Mouse (Mus musculus): Measurements from ENCODE around the gene Ahnak. TPM values are rescaled to one million over a fixed set of nuclear protein-coding genes. Genes with fewer than 3 reads are reported as not detected.
"Not testable (repeated sequence)": the region's sequence is repeated elsewhere in the genome, so short reads cannot be mapped to it uniquely, and the experiment has no call there.

Gene Ahnak
- polyA plus RNA-seq, 1 experiment, result 86.8 TPM

GRCm38 (mm10) chr19:8966198-8966589, 22.9 kb upstream of the Ahnak start:
- peaks cover 50% of the 10 kb centered on the region for H3K79me2 ChIP-seq (ENCODE audit: control insufficient read depth, insufficient read depth)
- no peaks in the 10 kb centered on the region for H3K27me3 ChIP-seq (ENCODE audit: control insufficient read depth, insufficient read depth, insufficient read length)
- TF ChIP-seq MAX (IDR thresholded peaks at IDR 0.05) (no peak), CEBPB (IDR thresholded peaks at IDR 0.05; ENCODE audit: low read depth) (no peak), USF1 (IDR thresholded peaks at IDR 0.05; ENCODE audit: low read depth) (no peak), FOSL1 (IDR thresholded peaks at IDR 0.05; ENCODE audit: insufficient read depth, low read length, poor library complexity, severe bottlenecking) (no peak), CTCF (IDR thresholded peaks at IDR 0.05; ENCODE audit: control insufficient read depth, insufficient read depth, insufficient read length) (no peak), MYOD1 (IDR thresholded peaks at IDR 0.05; ENCODE audit: control insufficient read depth, insufficient read length, low read depth) (no peak), MYOG (IDR thresholded peaks at IDR 0.05; ENCODE audit: control insufficient read depth, extremely low read depth, insufficient read length) (no peak)
- H3ac ChIP-seq (ENCODE audit: control insufficient read depth, insufficient read length, low read depth), result peak overlapping the region; percentile 84
- H3K4me3 ChIP-seq (ENCODE audit: insufficient read depth, poor library complexity, severe bottlenecking), result peak overlapping the region; percentile 36
- peaks cover 46% of the 10 kb centered on the region for H3K79me3 ChIP-seq (ENCODE audit: low read depth)
- H3K36me3 ChIP-seq (ENCODE audit: control insufficient read depth, insufficient read depth), result peaks cover 74% of the 10 kb centered on the region

GRCm38 (mm10) chr19:8966590-8967372, 22.3 kb upstream of the Ahnak start, which contains the start of gene Eef1g:
Gene Eef1g, plus strand, starts transcription at chr19:8967041.
- TF ChIP-seq USF1 (IDR thresholded peaks at IDR 0.05; ENCODE audit: low read depth), result peak; percentile 47
- TF ChIP-seq MYOD1 (IDR thresholded peaks at IDR 0.05; ENCODE audit: control insufficient read depth, insufficient read length, low read depth), result no peak
- peak; percentile 24 for TF ChIP-seq MAX (IDR thresholded peaks at IDR 0.05)
- TF ChIP-seq CEBPB (IDR thresholded peaks at IDR 0.05; ENCODE audit: low read depth), result peak; percentile 21
- peak within 1 kb of the TSS; percentile 68 for H3K4me3 ChIP-seq (ENCODE audit: insufficient read depth, poor library complexity, severe bottlenecking)
- H3K79me2 ChIP-seq (ENCODE audit: control insufficient read depth, insufficient read depth), result peaks cover 56% of the 10 kb centered on the region
- H3K79me3 ChIP-seq (ENCODE audit: low read depth), result peaks cover 49% of the 10 kb centered on the region
- peak within 1 kb of the TSS; percentile 84 for H3ac ChIP-seq (ENCODE audit: control insufficient read depth, insufficient read length, low read depth)
- H3K27me3 ChIP-seq (ENCODE audit: control insufficient read depth, insufficient read depth, insufficient read length), result no peaks in the 10 kb centered on the region
- H3K36me3 ChIP-seq (ENCODE audit: control insufficient read depth, insufficient read depth), result peaks cover 74% of the 10 kb centered on the region

- Histone ChIP-seq H3K4me3 (ENCODE audit: insufficient read depth, poor library complexity, severe bottlenecking) (peak overlapping the region; percentile 68), H3K36me3 (ENCODE audit: control insufficient read depth, insufficient read depth) (peaks cover 74% of the 10 kb centered on the region), H3ac (ENCODE audit: control insufficient read depth, insufficient read length, low read depth) (peak overlapping the region; percentile 84), H3K79me3 (ENCODE audit: low read depth) (peaks cover 54% of the 10 kb centered on the region), H3K79me2 (ENCODE audit: control insufficient read depth, insufficient read depth) (peaks cover 62% of the 10 kb centered on the region), H3K27me3 (ENCODE audit: control insufficient read depth, insufficient read depth, insufficient read length) (no peaks in the 10 kb centered on the region)
- TF ChIP-seq MYOG (IDR thresholded peaks at IDR 0.05; ENCODE audit: control insufficient read depth, extremely low read depth, insufficient read length) (no peak), FOSL1 (IDR thresholded peaks at IDR 0.05; ENCODE audit: insufficient read depth, low read length, poor library complexity, severe bottlenecking) (no peak), CTCF (IDR thresholded peaks at IDR 0.05; ENCODE audit: control insufficient read depth, insufficient read depth, insufficient read length) (no peak), MYOD1 (IDR thresholded peaks at IDR 0.05; ENCODE audit: control insufficient read depth, insufficient read length, low read depth) (no peak), USF1 (IDR thresholded peaks at IDR 0.05; ENCODE audit: low read depth) (no peak), MAX (IDR thresholded peaks at IDR 0.05) (no peak), CEBPB (IDR thresholded peaks at IDR 0.05; ENCODE audit: low read depth) (no peak)
Measured at GRCm38 (mm10) chr19:8967373-8967743, 21.7 kb upstream of the Ahnak start.

- no peak for TF ChIP-seq FOSL1 (IDR thresholded peaks at IDR 0.05; ENCODE audit: insufficient read depth, low read length, poor library complexity, severe bottlenecking)
- TF ChIP-seq CEBPB (IDR thresholded peaks at IDR 0.05; ENCODE audit: low read depth), result no peak
- TF ChIP-seq CTCF (IDR thresholded peaks at IDR 0.05; ENCODE audit: control insufficient read depth, insufficient read depth, insufficient read length), result no peak
- no peak for TF ChIP-seq USF1 (IDR thresholded peaks at IDR 0.05; ENCODE audit: low read depth)
- no peak for TF ChIP-seq MYOG (IDR thresholded peaks at IDR 0.05; ENCODE audit: control insufficient read depth, extremely low read depth, insufficient read length)
- TF ChIP-seq MYOD1 (IDR thresholded peaks at IDR 0.05; ENCODE audit: control insufficient read depth, insufficient read length, low read depth), result no peak
- TF ChIP-seq MAX (IDR thresholded peaks at IDR 0.05), result no peak
- Histone ChIP-seq H3K4me3 (ENCODE audit: insufficient read depth, poor library complexity, severe bottlenecking) (peak overlapping the region; percentile 68), H3K79me2 (ENCODE audit: control insufficient read depth, insufficient read depth) (peaks cover 67% of the 10 kb centered on the region), H3K79me3 (ENCODE audit: low read depth) (peaks cover 56% of the 10 kb centered on the region), H3K27me3 (ENCODE audit: control insufficient read depth, insufficient read depth, insufficient read length) (no peaks in the 10 kb centered on the region), H3ac (ENCODE audit: control insufficient read depth, insufficient read length, low read depth) (peak overlapping the region; percentile 84), H3K36me3 (ENCODE audit: control insufficient read depth, insufficient read depth) (peaks cover 74% of the 10 kb centered on the region)
Measured at GRCm38 (mm10) chr19:8967893-8968292, 21.2 kb upstream of the Ahnak start.

- Histone ChIP-seq H3K36me3 (ENCODE audit: control insufficient read depth, insufficient read depth) (peaks cover 92% of the 10 kb centered on the region), H3K79me2 (ENCODE audit: control insufficient read depth, insufficient read depth) (peaks cover 100% of the 10 kb centered on the region), H3K79me3 (ENCODE audit: low read depth) (peaks cover 95% of the 10 kb centered on the region)
- H3K27me3 ChIP-seq (ENCODE audit: control insufficient read depth, insufficient read depth, insufficient read length); H3K4me3 ChIP-seq (ENCODE audit: insufficient read depth, poor library complexity, severe bottlenecking); H3ac ChIP-seq (ENCODE audit: control insufficient read depth, insufficient read length, low read depth): not testable (repeated sequence)
Measured at GRCm38 (mm10) chr19:8972491-8972890, 16.6 kb upstream of the Ahnak start.

GRCm38 (mm10) chr19:8974638-8975037, 14.4 kb upstream of the Ahnak start:
- H3K36me3 ChIP-seq (ENCODE audit: control insufficient read depth, insufficient read depth), result peaks cover 100% of the 10 kb centered on the region

More at GRCm38 (mm10) chr19:8974638-8975037, 14.4 kb upstream of the Ahnak start:
- peaks cover 86% of the 10 kb centered on the region for H3K79me3 ChIP-seq (ENCODE audit: low read depth)
- no peak overlapping the region for H3K4me3 ChIP-seq (ENCODE audit: insufficient read depth, poor library complexity, severe bottlenecking)
- H3K27me3 ChIP-seq (ENCODE audit: control insufficient read depth, insufficient read depth, insufficient read length), result no peaks in the 10 kb centered on the region
- no peak overlapping the region for H3ac ChIP-seq (ENCODE audit: control insufficient read depth, insufficient read length, low read depth)
- no peak for TF ChIP-seq MYOG (IDR thresholded peaks at IDR 0.05; ENCODE audit: control insufficient read depth, extremely low read depth, insufficient read length)
- no peak for TF ChIP-seq USF1 (IDR thresholded peaks at IDR 0.05; ENCODE audit: low read depth)
- TF ChIP-seq MAX (IDR thresholded peaks at IDR 0.05), result no peak
- no peak for TF ChIP-seq MYOD1 (IDR thresholded peaks at IDR 0.05; ENCODE audit: control insufficient read depth, insufficient read length, low read depth)
- no peak for TF ChIP-seq CTCF (IDR thresholded peaks at IDR 0.05; ENCODE audit: control insufficient read depth, insufficient read depth, insufficient read length)
- TF ChIP-seq FOSL1 (IDR thresholded peaks at IDR 0.05; ENCODE audit: insufficient read depth, low read length, poor library complexity, severe bottlenecking), result no peak
- no peak for TF ChIP-seq CEBPB (IDR thresholded peaks at IDR 0.05; ENCODE audit: low read depth)
- H3K79me2 ChIP-seq (ENCODE audit: control insufficient read depth, insufficient read depth), result peaks cover 100% of the 10 kb centered on the region

Data from C2C12 (cell line).